Mouse (Mus musculus) midbrain, embryonic 10.5 days (tissue): Measurements from ENCODE around the gene Cpsf2. TPM values are rescaled to one million over a fixed set of nuclear protein-coding genes. Genes with fewer than 3 reads are reported as not detected.

Experiments
- DNase-seq: peaks from one replicate; pipeline ENCODE4 v3.0.0-alpha.2; 2017; ENCODE audit warnings: low spot score
- H3K27ac ChIP-seq: fragments of 300-500 bp; sonication (generic); replicated peaks from 2 replicates; pipeline ENCODE4 v1.5.1; 2016; ENCODE audit warnings: mild to moderate bottlenecking
- H3K27me3 ChIP-seq: fragments of 300-500 bp; sonication (generic); 2 replicates; pipeline ENCODE4 v1.6.1; 2016; ENCODE audit warnings: low read depth, mild to moderate bottlenecking; ENCODE audit not compliant: poor library complexity, severe bottlenecking
- H3K36me3 ChIP-seq: fragments of 300-500 bp; sonication (generic); 2 replicates; pipeline ENCODE4 v1.6.1; 2016; ENCODE audit warnings: mild to moderate bottlenecking, moderate library complexity
- H3K4me1 ChIP-seq: fragments of 300-500 bp; sonication (generic); 2 replicates; pipeline ENCODE4 v1.6.1; 2016
- H3K4me3 ChIP-seq: fragments of 300-500 bp; sonication (generic); 2 replicates; pipeline ENCODE4 v1.5.1; 2016; ENCODE audit warnings: mild to moderate bottlenecking, moderate library complexity
- H3K9me3 ChIP-seq: fragments of 300-500 bp; sonication (generic); replicated peaks from 2 replicates; pipeline ENCODE4 v1.6.1; 2016; ENCODE audit warnings: mild to moderate bottlenecking
- WGBS: fragments of 180-500 bp; shearing (Covaris S2); methylation state at CpG from one replicate; pipeline ENCODE4 v1.1.7; 2016; 5-methylcytosine and 5-hydroxymethylcytosine counted together
- polyA plus RNA-seq: library from polyadenylated mRNA; unstranded; fragments of >200 nt; fragmentation: Nextera tagmentation; extraction: Ambion mirVana; gene quantifications from 2 replicates; pipeline ENCODE4 v1.2.1, GENCODE M21; 2016

Gene Cpsf2
- polyA plus RNA-seq, 1 experiment from 2014 or later: 38.9 TPM

DNA sequence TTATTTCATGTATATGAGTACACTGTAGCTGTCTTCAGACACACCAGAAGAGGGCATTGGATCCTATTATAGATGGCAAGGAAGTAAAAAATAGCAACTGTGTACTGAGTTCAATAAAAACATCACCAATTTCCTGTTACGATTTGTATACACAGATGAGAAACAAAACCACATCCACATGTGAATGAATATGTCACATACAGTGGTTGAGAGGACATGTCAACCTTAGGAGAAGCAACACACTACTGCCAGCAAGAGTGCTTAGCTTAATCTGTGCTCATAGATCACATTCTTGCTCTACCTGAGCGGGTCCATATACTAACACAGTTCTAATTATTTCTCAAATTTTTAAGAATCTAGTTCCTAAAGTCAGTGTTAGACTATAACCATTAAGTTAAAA lies 4.5 kb upstream of the Cpsf2 start:
- 90% methylated on average over 2 of the region's 2 CpGs for WGBS
- H3K36me3 ChIP-seq: peaks cover 52% of the 10 kb centered on the region

DNA sequence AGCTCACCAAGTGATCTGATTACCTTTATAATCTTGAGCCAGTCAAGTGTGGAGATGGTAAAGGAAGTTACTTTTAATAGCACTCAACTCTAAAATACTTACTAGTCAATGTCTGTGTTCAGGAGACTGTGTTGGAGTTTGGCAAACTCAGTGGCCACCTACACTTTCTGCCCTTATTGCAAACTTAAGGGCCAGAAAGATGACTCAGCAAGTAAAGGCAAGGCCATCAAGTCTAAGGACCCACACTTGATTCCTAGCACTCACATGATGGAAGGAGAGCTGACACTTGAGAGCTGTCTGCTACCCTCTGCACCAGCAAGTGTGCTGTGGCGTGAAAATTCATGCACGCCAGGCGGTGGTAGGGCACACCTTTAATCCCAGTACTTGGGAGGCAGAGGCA lies 3.6 kb upstream of the Cpsf2 start:
- no peaks in the 10 kb centered on the region for H3K9me3 ChIP-seq
- peaks cover 42% of the 10 kb centered on the region for H3K36me3 ChIP-seq
- no peak overlapping the region for H3K4me3 ChIP-seq
- H3K27ac ChIP-seq: no peak overlapping the region
- peaks cover 16% of the 10 kb centered on the region for H3K4me1 ChIP-seq
- WGBS: 93% methylated on average over 3 of the region's 3 CpGs
- no peaks in the 10 kb centered on the region for H3K27me3 ChIP-seq
- no peak for DNase-seq

More for the DNA sequence above, 4.5 kb upstream of the Cpsf2 start:
- no peak overlapping the region for H3K4me3 ChIP-seq
- H3K27ac ChIP-seq: no peak overlapping the region
- no peaks in the 10 kb centered on the region for H3K27me3 ChIP-seq
- H3K9me3 ChIP-seq: no peaks in the 10 kb centered on the region
- H3K4me1 ChIP-seq: peaks cover 9% of the 10 kb centered on the region
- no peak for DNase-seq

DNA sequence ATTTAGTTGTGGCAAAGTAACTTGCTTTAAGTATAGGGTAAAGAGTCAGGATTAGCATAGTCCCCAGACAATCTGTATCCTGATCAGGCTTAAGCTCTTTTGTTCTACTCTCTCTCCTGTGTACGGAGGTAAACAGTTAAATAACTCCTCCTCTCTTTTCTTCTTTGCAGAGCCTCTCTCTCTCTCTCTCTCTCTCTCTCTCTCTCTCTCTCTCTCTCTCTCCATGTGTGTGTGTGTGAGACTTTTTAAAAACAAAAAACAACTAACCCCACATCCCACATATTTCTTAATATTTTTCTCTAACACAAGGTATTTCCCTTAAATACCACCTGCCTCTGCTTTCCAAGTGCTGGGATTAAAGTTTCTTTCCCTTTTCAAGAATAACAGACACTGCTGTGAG lies 1.2 kb upstream of the Cpsf2 start:
- no peaks in the 10 kb centered on the region for H3K9me3 ChIP-seq
- H3K4me1 ChIP-seq: peaks cover 21% of the 10 kb centered on the region
- H3K4me3 ChIP-seq: peak overlapping the region; percentile 98
- 7% methylated on average over 1 of the region's 1 CpGs for WGBS
- peak overlapping the region; percentile 99 for H3K27ac ChIP-seq
- no peak for DNase-seq
- no peaks in the 10 kb centered on the region for H3K27me3 ChIP-seq
- H3K36me3 ChIP-seq: peaks cover 24% of the 10 kb centered on the region

DNA sequence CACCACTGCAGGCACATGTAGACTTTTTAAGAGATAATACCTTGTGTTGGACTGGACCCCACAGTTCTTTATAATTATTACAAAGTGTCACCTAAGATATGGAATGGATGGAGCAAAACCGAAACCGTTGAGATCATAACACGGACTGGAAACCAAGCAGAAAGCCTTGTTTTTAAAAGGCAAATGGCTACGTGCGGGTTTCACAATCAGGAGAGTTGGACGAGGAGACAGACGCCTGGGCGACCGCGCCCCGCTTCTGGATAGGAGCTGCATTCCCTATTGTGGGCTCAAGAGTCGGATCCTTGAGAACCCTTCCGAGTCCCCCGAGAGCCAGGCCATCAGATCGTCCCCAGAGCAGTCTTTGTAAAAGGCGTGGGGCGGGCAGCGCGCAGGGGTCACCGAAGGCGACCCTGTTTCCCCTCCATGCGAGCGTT lies 604 bp upstream of the Cpsf2 start:
- Histone ChIP-seq H3K4me3 (peak overlapping the region; percentile 98), H3K9me3 (no peaks in the 10 kb centered on the region), H3K27ac (peak overlapping the region; percentile 99), H3K36me3 (peaks cover 24% of the 10 kb centered on the region), H3K4me1 (peaks cover 21% of the 10 kb centered on the region), H3K27me3 (no peaks in the 10 kb centered on the region)
- no peak for DNase-seq
- WGBS: 1% methylated on average over 23 of the region's 23 CpGs

DNA sequence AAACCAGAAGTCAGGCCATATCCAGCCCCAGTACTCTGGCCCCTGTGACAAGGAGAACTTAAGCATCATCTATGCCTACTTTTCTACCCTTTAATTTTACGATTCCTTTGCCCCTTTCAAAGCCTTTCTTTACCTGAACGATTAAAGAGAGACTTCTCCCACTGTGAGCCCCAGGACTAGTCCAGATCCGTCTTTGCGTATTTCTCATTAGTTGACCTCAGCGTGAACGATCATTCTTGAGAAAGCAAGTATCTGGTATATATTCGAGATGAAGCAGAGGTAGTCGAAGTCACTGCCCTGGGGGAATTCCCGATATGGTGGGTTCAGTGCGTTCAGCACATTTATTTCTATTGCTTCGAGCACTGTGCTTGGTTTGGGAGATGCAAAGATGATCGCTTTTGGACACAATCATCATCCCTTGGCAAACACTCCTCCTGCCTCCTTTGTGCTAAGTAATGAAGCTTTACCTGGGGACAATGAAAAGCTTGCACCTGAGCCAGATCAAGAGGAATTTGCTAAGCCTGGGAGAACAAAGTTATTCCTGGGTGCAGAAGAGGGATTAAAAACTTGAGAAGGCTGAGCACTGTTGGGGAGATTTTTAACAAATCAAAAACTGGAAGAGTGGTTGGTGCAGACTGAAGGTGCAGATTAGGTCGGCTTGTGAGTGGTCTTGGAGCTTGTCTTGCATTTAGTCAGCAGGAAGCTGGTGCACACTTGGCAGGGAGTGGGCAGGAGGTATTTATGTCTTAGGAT lies 1.0 kb downstream of the Cpsf2 start:
- DNase-seq: no peak
- peaks cover 31% of the 10 kb centered on the region for H3K36me3 ChIP-seq
- peak overlapping the region; percentile 99 for H3K27ac ChIP-seq
- WGBS: 24% methylated on average over 13 of the region's 13 CpGs
- no peaks in the 10 kb centered on the region for H3K9me3 ChIP-seq
- no peaks in the 10 kb centered on the region for H3K27me3 ChIP-seq
- H3K4me1 ChIP-seq: peaks cover 21% of the 10 kb centered on the region
- peak overlapping the region; percentile 98 for H3K4me3 ChIP-seq

DNA sequence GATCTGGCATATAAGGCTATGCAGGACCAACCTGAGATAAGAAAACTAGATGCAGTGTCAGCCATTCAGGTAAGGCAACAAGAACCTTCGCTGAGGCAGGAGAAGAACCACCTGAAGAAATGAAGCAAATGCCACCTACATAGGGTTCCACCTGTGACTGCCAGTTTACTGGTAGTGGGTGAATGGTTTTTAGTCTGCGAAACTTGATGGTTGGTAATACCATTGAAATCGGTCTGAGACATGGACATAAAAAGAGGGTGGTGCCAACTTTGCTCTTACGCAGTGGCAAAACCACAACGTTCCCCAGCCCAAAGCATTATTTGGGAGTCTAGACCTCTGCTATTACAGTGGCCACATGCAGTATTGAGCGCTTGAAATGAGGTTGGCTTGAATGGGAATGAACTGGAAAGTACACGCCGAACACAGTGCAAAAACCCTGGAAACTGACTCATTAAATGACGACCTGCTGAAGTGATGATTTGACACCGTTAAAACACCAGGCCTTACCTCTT lies 1.7 kb downstream of the Cpsf2 start:
- DNase-seq: no peak
- H3K9me3 ChIP-seq: no peaks in the 10 kb centered on the region
- H3K4me1 ChIP-seq: peaks cover 21% of the 10 kb centered on the region
- H3K4me3 ChIP-seq: peak overlapping the region; percentile 98
- no peak overlapping the region for H3K27ac ChIP-seq
- peaks cover 34% of the 10 kb centered on the region for H3K36me3 ChIP-seq
- 93% methylated on average over 10 of the region's 10 CpGs for WGBS
- no peaks in the 10 kb centered on the region for H3K27me3 ChIP-seq

DNA sequence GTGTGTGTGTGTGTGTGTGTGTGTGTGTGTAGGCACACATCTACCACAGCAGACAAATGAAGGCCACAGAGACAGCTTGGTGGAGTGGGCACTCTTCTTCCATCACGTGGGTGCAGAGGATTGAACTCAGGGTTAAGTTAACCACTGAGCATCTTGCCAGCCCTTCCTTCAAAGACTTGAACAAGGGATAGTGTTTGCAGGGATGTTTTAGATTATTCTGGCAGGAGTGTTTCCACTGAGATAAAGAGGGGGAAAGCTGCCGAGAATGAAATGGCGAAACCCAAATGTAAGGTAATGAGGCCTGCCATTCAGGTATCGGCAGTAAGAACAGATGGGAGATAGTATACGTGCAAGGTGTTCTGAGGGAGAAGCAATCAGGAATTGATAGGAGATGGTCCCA lies 2.4 kb downstream of the Cpsf2 start:
- Histone ChIP-seq H3K9me3 (no peaks in the 10 kb centered on the region), H3K4me1 (peaks cover 21% of the 10 kb centered on the region), H3K27ac (no peak overlapping the region), H3K4me3 (no peak overlapping the region), H3K27me3 (no peaks in the 10 kb centered on the region), H3K36me3 (peaks cover 39% of the 10 kb centered on the region)
- DNase-seq: no peak
- WGBS: 91% methylated on average over 5 of the region's 5 CpGs

DNA sequence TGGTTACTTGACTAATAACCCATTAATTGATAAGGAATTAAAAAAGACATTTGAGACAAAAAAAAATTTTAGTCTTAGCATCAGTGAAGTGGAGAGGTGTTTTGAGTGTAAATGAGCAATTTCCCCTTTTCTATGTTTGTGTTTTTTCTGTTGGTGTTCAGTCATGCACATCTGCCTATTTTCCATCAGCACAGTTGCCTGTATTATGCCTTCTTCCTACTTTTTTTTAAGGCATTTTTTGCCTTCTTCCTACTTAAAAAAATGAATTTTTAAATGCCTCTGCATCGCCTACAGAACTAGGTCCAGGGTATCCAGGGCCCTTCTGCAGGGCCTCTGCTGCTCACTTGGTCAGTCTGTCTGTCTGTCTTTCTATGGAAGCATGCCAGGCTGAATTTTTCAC lies 2.8 kb downstream of the Cpsf2 start:
- peaks cover 39% of the 10 kb centered on the region for H3K36me3 ChIP-seq
- H3K27ac ChIP-seq: no peak overlapping the region
- H3K9me3 ChIP-seq: no peaks in the 10 kb centered on the region
- 94% methylated on average over 1 of the region's 1 CpGs for WGBS
- DNase-seq: no peak
- H3K4me3 ChIP-seq: no peak overlapping the region
- H3K4me1 ChIP-seq: peaks cover 21% of the 10 kb centered on the region
- no peaks in the 10 kb centered on the region for H3K27me3 ChIP-seq

DNA sequence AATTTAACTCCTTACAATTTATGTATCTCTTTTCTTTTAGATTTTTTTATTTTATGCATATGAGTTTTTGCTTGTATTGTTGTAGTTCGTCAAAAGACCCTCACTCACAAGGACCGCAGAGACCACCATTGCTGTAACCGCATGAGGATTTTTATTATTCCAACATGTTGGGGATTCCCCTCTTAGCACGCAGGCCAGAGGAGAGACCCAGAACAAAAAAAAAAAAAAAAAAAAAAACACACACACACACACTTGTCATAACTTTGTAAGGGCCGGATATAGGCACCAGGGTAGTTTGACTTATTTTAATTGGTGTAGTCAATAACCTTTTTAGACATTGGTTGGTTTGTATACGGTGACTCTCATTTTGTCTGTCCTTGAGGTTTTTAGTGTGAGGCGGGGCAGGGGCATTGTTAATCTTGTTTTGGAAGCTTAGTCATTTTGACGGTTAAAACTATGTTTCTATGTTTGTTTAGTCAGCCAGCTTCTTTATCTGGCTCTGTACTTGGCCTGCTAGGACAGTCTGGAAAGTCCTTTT lies 3.5 kb downstream of the Cpsf2 start:
- Histone ChIP-seq H3K27ac (no peak overlapping the region), H3K4me3 (no peak overlapping the region), H3K4me1 (peaks cover 20% of the 10 kb centered on the region), H3K9me3 (no peaks in the 10 kb centered on the region), H3K27me3 (no peaks in the 10 kb centered on the region), H3K36me3 (peaks cover 43% of the 10 kb centered on the region)
- 95% methylated on average over 8 of the region's 8 CpGs for WGBS
- no peak for DNase-seq

DNA sequence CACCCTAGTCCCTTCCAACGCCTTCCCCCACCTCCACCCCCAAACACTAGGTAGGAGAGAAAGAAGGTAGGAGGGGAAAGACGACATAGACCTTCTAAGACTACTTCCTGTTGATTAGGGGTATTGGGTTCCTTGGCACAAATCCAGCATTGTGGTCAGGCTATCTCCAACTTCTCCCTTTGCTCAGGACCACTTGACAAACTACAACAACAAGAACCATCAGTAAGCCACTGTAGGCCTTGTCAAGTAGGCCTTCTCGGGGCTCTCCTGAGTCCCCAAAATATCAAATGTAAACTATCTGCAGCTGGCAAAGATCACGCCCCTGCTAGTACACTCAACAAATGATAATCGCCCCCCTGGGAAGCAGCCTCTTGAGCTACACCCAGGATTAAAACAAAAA lies 4.5 kb downstream of the Cpsf2 start:
- no peaks in the 10 kb centered on the region for H3K9me3 ChIP-seq
- H3K27me3 ChIP-seq: no peaks in the 10 kb centered on the region
- peaks cover 53% of the 10 kb centered on the region for H3K36me3 ChIP-seq
- 80% methylated on average over 5 of the region's 5 CpGs for WGBS
- no peak for DNase-seq
- no peak overlapping the region for H3K4me3 ChIP-seq
- H3K27ac ChIP-seq: no peak overlapping the region
- H3K4me1 ChIP-seq: peaks cover 13% of the 10 kb centered on the region

DNA sequence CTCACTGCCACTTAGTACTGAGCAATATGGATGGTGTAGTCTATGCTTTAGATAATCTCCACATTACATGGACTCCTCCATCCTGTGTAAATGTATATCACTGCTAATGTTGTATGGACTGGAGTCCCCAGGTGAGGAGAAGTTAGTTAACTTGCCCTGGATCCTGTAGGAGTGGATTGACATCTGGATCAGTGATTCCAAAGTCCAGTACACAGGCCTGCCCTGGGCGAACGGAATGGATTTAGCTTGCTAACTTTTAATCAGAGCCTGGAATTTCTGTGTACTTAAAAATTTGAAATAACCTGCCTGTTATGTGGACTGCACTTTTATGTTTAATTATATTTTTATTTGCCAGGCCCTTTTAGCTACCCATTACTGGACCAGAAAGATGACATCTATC lies 5.8 kb downstream of the Cpsf2 start:
- Histone ChIP-seq H3K4me1 (peaks cover 12% of the 10 kb centered on the region), H3K4me3 (no peak overlapping the region), H3K36me3 (peaks cover 64% of the 10 kb centered on the region), H3K27ac (no peak overlapping the region), H3K9me3 (no peaks in the 10 kb centered on the region), H3K27me3 (no peaks in the 10 kb centered on the region)
- no peak for DNase-seq
- WGBS: 92% methylated on average over 2 of the region's 2 CpGs

DNA sequence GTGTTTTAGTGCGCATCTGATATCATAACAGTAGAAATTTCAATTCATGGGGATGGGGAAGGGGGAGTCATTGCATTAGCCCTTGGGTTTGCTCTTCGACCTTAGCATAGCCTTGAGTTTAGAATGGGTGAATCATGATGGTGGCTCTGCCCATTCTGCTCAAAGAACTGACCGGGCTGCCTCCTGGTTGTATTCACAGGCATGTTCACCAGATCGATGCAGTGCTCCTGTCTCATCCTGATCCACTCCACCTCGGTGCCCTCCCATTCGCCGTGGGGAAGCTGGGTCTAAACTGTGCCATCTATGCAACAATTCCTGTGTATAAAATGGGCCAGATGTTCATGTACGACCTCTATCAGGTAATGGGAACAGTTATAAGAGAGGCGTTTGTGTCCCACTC lies 7.2 kb downstream of the Cpsf2 start:
- Histone ChIP-seq H3K27me3 (no peaks in the 10 kb centered on the region), H3K9me3 (no peaks in the 10 kb centered on the region), H3K4me3 (no peak overlapping the region), H3K27ac (no peak overlapping the region), H3K36me3 (peaks cover 77% of the 10 kb centered on the region), H3K4me1 (no peaks in the 10 kb centered on the region)
- WGBS: 95% methylated on average over 9 of the region's 9 CpGs
- DNase-seq: no peak

DNA sequence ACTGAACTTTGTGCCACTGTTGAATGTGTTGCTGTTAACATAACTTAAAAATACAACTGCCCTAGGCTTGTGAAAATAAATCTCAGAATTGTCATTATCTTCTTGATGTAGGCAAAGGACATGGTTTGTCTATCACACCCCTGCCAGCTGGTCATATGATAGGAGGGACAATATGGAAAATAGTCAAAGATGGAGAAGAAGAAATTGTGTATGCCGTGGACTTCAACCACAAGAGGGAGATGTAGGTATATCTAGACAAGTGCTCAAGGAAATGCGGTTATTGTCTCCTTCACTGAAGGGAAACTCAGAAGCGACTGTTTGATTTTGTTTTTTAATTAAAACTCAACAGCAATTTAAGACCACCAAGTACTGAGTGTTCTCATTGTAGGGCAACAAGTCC lies 9.3 kb downstream of the Cpsf2 start:
- peaks cover 88% of the 10 kb centered on the region for H3K36me3 ChIP-seq
- 79% methylated on average over 3 of the region's 3 CpGs for WGBS
- no peak for DNase-seq

More for the DNA sequence above, 9.3 kb downstream of the Cpsf2 start:
- H3K9me3 ChIP-seq: no peaks in the 10 kb centered on the region
- H3K27ac ChIP-seq: no peak overlapping the region
- H3K4me1 ChIP-seq: no peaks in the 10 kb centered on the region
- no peaks in the 10 kb centered on the region for H3K27me3 ChIP-seq
- no peak overlapping the region for H3K4me3 ChIP-seq
